ENCODE assay signal across 33 mouse cellular contexts in genomic region chr1:89977261-89977660, GRCm38 (mm10). TPM values are rescaled to one million over a fixed set of nuclear protein-coding genes. Genes with fewer than 3 reads are reported as not detected.
"Had no signal": no experiment of that assay in that cellular context is flagged by ENCODE, and none has a peak within 500 bp of the region (broad histone marks: within the 10 kb centered on the region; RNA-seq: fewer than 3 reads in every experiment).

No protein-coding gene starts in this region.

- H3K9ac ChIP-seq: embryonic facial prominence, embryonic 12.5 days; embryonic facial prominence, embryonic 13.5 days; embryonic facial prominence, embryonic 15.5 days; forebrain, embryonic 12.5 days; forebrain, embryonic 13.5 days; forebrain, embryonic 15.5 days; forebrain, postnatal 0 days had no signal

- H3K4me2 ChIP-seq: embryonic facial prominence, embryonic 12.5 days; embryonic facial prominence, embryonic 13.5 days; embryonic facial prominence, embryonic 15.5 days; forebrain, embryonic 12.5 days; forebrain, embryonic 13.5 days; forebrain, embryonic 15.5 days; heart, embryonic 11.5 days had no signal

- H3K9me3 ChIP-seq: embryonic facial prominence, embryonic 10.5 days; embryonic facial prominence, embryonic 12.5 days; embryonic facial prominence, embryonic 13.5 days; embryonic facial prominence, embryonic 15.5 days; forebrain, embryonic 12.5 days; forebrain, embryonic 13.5 days; forebrain, embryonic 15.5 days; heart, embryonic 10.5 days had no signal

- DNase-seq: cerebellum, adult 18-20 months; cerebellum, adult 2 months; cerebellum, adult 8-10 months; cerebellum, adult 9-10 months; cerebellum, adult 9-11 months; cerebellum, postnatal 10 days; cerebellum, postnatal 14 days; cerebellum, postnatal 25 days; cerebellum, postnatal 36 days; embryo, embryonic 11 days; forebrain, postnatal 0 days; gastrocnemius, postnatal 14 days; gastrocnemius, postnatal 25 days; gastrocnemius, postnatal 36 days; heart, adult 18-20 months; heart, adult 2 months had no signal

- H3K4me1 ChIP-seq: embryonic facial prominence, embryonic 10.5 days; embryonic facial prominence, embryonic 12.5 days; embryonic facial prominence, embryonic 13.5 days; embryonic facial prominence, embryonic 15.5 days; forebrain, embryonic 12.5 days; forebrain, embryonic 13.5 days; forebrain, embryonic 15.5 days; heart, embryonic 10.5 days had no signal

- ATAC-seq: forebrain, embryonic 13.5 days; forebrain, embryonic 14.5 days; forebrain, embryonic 15.5 days; forebrain, embryonic 16.5 days; forebrain, postnatal 0 days had no signal

- H3K27me3 ChIP-seq: embryonic facial prominence, embryonic 12.5 days had no signal

- H3K36me3 ChIP-seq: embryonic facial prominence, embryonic 10.5 days; embryonic facial prominence, embryonic 12.5 days; embryonic facial prominence, embryonic 13.5 days; embryonic facial prominence, embryonic 15.5 days; forebrain, embryonic 12.5 days; forebrain, embryonic 15.5 days; heart, embryonic 10.5 days had no signal

- H3K4me3 ChIP-seq: embryonic facial prominence, embryonic 10.5 days; embryonic facial prominence, embryonic 12.5 days; embryonic facial prominence, embryonic 13.5 days; embryonic facial prominence, embryonic 15.5 days; erythroblast, embryonic 14.5 days; forebrain, embryonic 12.5 days; forebrain, embryonic 13.5 days; forebrain, embryonic 15.5 days; heart, adult 2 months; heart, embryonic 10.5 days had no signal

- H3K27ac ChIP-seq: embryonic facial prominence, embryonic 10.5 days; embryonic facial prominence, embryonic 12.5 days; embryonic facial prominence, embryonic 13.5 days; embryonic facial prominence, embryonic 15.5 days; forebrain, embryonic 12.5 days; forebrain, embryonic 13.5 days; forebrain, embryonic 15.5 days; heart, adult 2 months; heart, embryonic 10.5 days had no signal

RNA-seq across cellular contexts. Expression of gene Asb18, which starts 37.2 kb away (rescaled TPM):
- total RNA-seq: common myeloid progenitor, adult 5-6 weeks; granulocyte monocyte progenitor cell, adult 5-6 weeks had no signal
- polyA plus RNA-seq: embryonic facial prominence, embryonic 11.5 days; embryonic facial prominence, embryonic 13.5 days; erythroblast, embryonic 14.5 days had no signal

RNA-seq across cellular contexts. Expression of gene Gbx2, which starts 46.3 kb away (rescaled TPM):
- total RNA-seq: gastrocnemius, postnatal 14 days; gastrocnemius, postnatal 4 days; heart, adult 18-20 months had no signal
- polyA plus RNA-seq: erythroblast, embryonic 14.5 days; frontal cortex, adult 2 months had no signal
